Mouse (Mus musculus) left cerebral cortex, postnatal 25 days (tissue): ENCODE data around the gene Vmn1r27. TPM values are rescaled to one million over a fixed set of nuclear protein-coding genes. Genes with fewer than 3 reads are reported as not detected.
A peak's percentile ranks its signal among the peaks of the same experiment; 100 is the strongest.

Experiments
- DNase-seq, 2 experiments: peaks; one replicate each; pipeline ENCODE4 v3.0.0; 2022; ENCODE audit warnings: low spot score in 2 of 2, mixed read lengths in 1 of 2
- intact Hi-C: fragments of 180-260 bp; cut with DNase I; formaldehyde crosslinking; loops from one replicate; pipeline ENCODE4 v1.15.1; 2025
- total RNA-seq, 2 experiments: library from RNA; stranded (reverse); gene quantifications; 2 replicates each; pipeline ENCODE4 v1.2.3; 2021

The Vmn1r27 gene
- total RNA-seq: not detected

- no peak for DNase-seq
- intact Hi-C loops: loop anchor here (10.0 kb wide), 1 partner anchor 1404 kb away; no protein-coding TSS in a partner anchor
Measured at GRCm38 (mm10) chr6:58218721-58219120, at the start of gene Vmn1r27. TSS of gene Vmn1r27 (minus strand) at chr6:58218821.

- DNase-seq: no peak
- intact Hi-C loops: no loop called here
Measured at GRCm38 (mm10) chr6:58261737-58262136, 43.1 kb upstream of the Vmn1r27 start, which contains the start of gene Vmn1r28. TSS of gene Vmn1r28 (plus strand) at chr6:58262037.

- peak in 1 of 2 experiments; percentile 21 for DNase-seq
- intact Hi-C loops: loop anchor here (10.0 kb wide), 1 partner anchor 1401 kb away; no protein-coding TSS in a partner anchor
Measured at GRCm38 (mm10) chr6:58216119-58216518, 2.5 kb downstream of the Vmn1r27 start.

Other genes starting within 250 kb of the Vmn1r27 start
- not detected for gene Vmn1r25, start 238.0 kb downstream of the Vmn1r27 start, total RNA-seq
- not detected for gene Vmn1r26, start 203.7 kb downstream of the Vmn1r27 start, total RNA-seq
- gene Vmn1r28, start 43.2 kb upstream of the Vmn1r27 start, total RNA-seq: not detected
- gene Vmn1r29, start 82.7 kb upstream of the Vmn1r27 start, total RNA-seq: not detected
- not detected for gene Vmn1r30, start 224.6 kb upstream of the Vmn1r27 start, total RNA-seq